Mouse (Mus musculus) CH12.LX (cell line): ENCODE results near the gene Cebpb. TPM values are rescaled to one million over a fixed set of nuclear protein-coding genes. Genes with fewer than 3 reads are reported as not detected.

Experiments
- DNase-seq: peaks from one replicate; pipeline ENCODE4 v3.0.0-alpha.2; 2013; ENCODE audit errors: extremely low read depth
- H3K27ac ChIP-seq: 2 replicates; pipeline ENCODE4 v1.5.1; 2012; ENCODE audit warnings: low read depth, mild to moderate bottlenecking, control low read depth, moderate library complexity; ENCODE audit not compliant: insufficient read depth
- H3K27me3 ChIP-seq: replicated peaks from 2 replicates; pipeline ENCODE3; 2012; ENCODE audit warnings: inconsistent platforms
- H3K36me3 ChIP-seq, 2 experiments: replicated peaks in 1 of 2; 2 replicates each; pipeline versions ENCODE3 to v1.6.1; 2012; ENCODE audit warnings: inconsistent platforms in 1 of 2, low read length in 1 of 2, mild to moderate bottlenecking in 1 of 2, mixed read lengths in 1 of 2, moderate library complexity in 1 of 2; ENCODE audit not compliant: control insufficient read depth in 1 of 2, insufficient read depth in 1 of 2
- H3K4me1 ChIP-seq, 2 experiments: 2 replicates each; pipeline ENCODE4 v1.6.1; 2012; ENCODE audit warnings: inconsistent platforms in 1 of 2, moderate library complexity in 1 of 2; ENCODE audit not compliant: insufficient read depth in 2 of 2, control insufficient read depth in 1 of 2
- H3K4me2 ChIP-seq: 2 replicates; pipeline ENCODE4 v1.6.1; 2012; ENCODE audit warnings: low read depth, mild to moderate bottlenecking, control low read depth; ENCODE audit not compliant: poor library complexity, insufficient read depth, severe bottlenecking
- H3K4me3 ChIP-seq, 3 experiments: fragments of 150-350 bp in 1 of 3; sonication (generic) in 1 of 3; replicated peaks in 1 of 3; 2 replicates each; pipeline versions ENCODE3 to v1.5.1; 2011 to 2012; ENCODE audit warnings: low read depth in 2 of 3, low read length in 2 of 3, mild to moderate bottlenecking in 2 of 3, moderate library complexity in 2 of 3, control low read depth in 1 of 3, improper control_type of control experiment in 1 of 3, inconsistent platforms in 1 of 3, mixed read lengths in 1 of 3; ENCODE audit not compliant: poor library complexity in 1 of 3
- H3K79me2 ChIP-seq: replicated peaks from 2 replicates; pipeline ENCODE4 v1.6.1; 2012; ENCODE audit warnings: mild to moderate bottlenecking, moderate library complexity; ENCODE audit not compliant: control insufficient read depth, poor library complexity, insufficient read depth, severe bottlenecking; ENCODE audit errors: extremely low read depth
- H3K9ac ChIP-seq: 2 replicates; pipeline ENCODE4 v1.6.1; 2012; ENCODE audit warnings: low read depth, mild to moderate bottlenecking, control low read depth, moderate library complexity; ENCODE audit not compliant: insufficient read depth
- H3K9me3 ChIP-seq: replicated peaks from 2 replicates; pipeline ENCODE3; 2012; ENCODE audit warnings: low read length, inconsistent platforms, mixed read lengths
- BHLHE40 ChIP-seq: IDR thresholded peaks from 2 replicates; pipeline ENCODE4 v1.6.1; 2011; ENCODE audit warnings: mild to moderate bottlenecking, low read depth, low read length, improper control_type of control experiment
- CHD1 ChIP-seq: IDR thresholded peaks from 2 replicates; pipeline ENCODE4 v1.6.1; 2012; ENCODE audit warnings: low read depth, low read length, improper control_type of control experiment, inconsistent platforms
- CTCF ChIP-seq, 2 experiments: IDR thresholded peaks in 1 of 2; conservative IDR thresholded peaks in 1 of 2; 2 replicates each; pipeline ENCODE4 v1.5.1; 2011 to 2012; ENCODE audit warnings: low read depth in 2 of 2, low read length in 2 of 2, improper control_type of control experiment in 1 of 2, inconsistent platforms in 1 of 2, mild to moderate bottlenecking in 1 of 2, moderate library complexity in 1 of 2
- ELF1 ChIP-seq: IDR thresholded peaks from 2 replicates; pipeline ENCODE4 v1.6.1; 2014; ENCODE audit warnings: low read depth, mild to moderate bottlenecking, inconsistent platforms, low read length, improper control_type of control experiment
- ETS1 ChIP-seq: conservative IDR thresholded peaks from 2 replicates; pipeline ENCODE4 v1.6.1; 2012; ENCODE audit warnings: low read depth, mild to moderate bottlenecking, inconsistent platforms, low read length, improper control_type of control experiment, moderate library complexity
- GABPA ChIP-seq: IDR thresholded peaks from 2 replicates; pipeline ENCODE4 v1.6.1; 2012; ENCODE audit warnings: low read depth, low read length, improper control_type of control experiment, inconsistent platforms; ENCODE audit not compliant: insufficient replicate concordance
- JUN ChIP-seq: IDR thresholded peaks from 2 replicates; pipeline ENCODE4 v1.6.1; 2011; ENCODE audit warnings: low read depth, mild to moderate bottlenecking, low read length, improper control_type of control experiment, moderate library complexity; ENCODE audit not compliant: insufficient read depth
- JUND ChIP-seq: conservative IDR thresholded peaks from 2 replicates; pipeline ENCODE4 v1.6.1; 2011; ENCODE audit warnings: low read depth, low read length, improper control_type of control experiment
- KAT2A ChIP-seq: IDR thresholded peaks from 2 replicates; pipeline ENCODE4 v1.6.1; 2012; ENCODE audit warnings: low read length, improper control_type of control experiment, inconsistent platforms; ENCODE audit not compliant: insufficient replicate concordance
- MAFK ChIP-seq: IDR thresholded peaks from 2 replicates; pipeline ENCODE4 v1.6.1; 2011; ENCODE audit warnings: low read length, improper control_type of control experiment; ENCODE audit not compliant: insufficient replicate concordance
- MAX ChIP-seq: IDR thresholded peaks from 2 replicates; pipeline ENCODE4 v1.6.1; 2011; ENCODE audit warnings: low read length, improper control_type of control experiment
- MAZ ChIP-seq: IDR thresholded peaks from 2 replicates; pipeline ENCODE4 v1.6.1; 2012; ENCODE audit warnings: low read depth, mild to moderate bottlenecking, inconsistent platforms, low read length, improper control_type of control experiment, moderate library complexity
- MEF2A ChIP-seq: IDR thresholded peaks from 2 replicates; pipeline ENCODE4 v1.6.1; 2014; ENCODE audit warnings: low read depth, mild to moderate bottlenecking, inconsistent platforms, low read length, improper control_type of control experiment, borderline replicate concordance
- MXI1 ChIP-seq: IDR thresholded peaks from 2 replicates; pipeline ENCODE4 v1.6.1; 2011; ENCODE audit warnings: mild to moderate bottlenecking, low read depth, low read length, improper control_type of control experiment
- MYC ChIP-seq: IDR thresholded peaks from 2 replicates; pipeline ENCODE4 v1.6.1; 2011; ENCODE audit warnings: low read depth, mild to moderate bottlenecking, improper control_type of control experiment, low read length
- NRF1 ChIP-seq: IDR thresholded peaks from 2 replicates; pipeline ENCODE4 v1.6.1; 2014; ENCODE audit warnings: low read depth, mild to moderate bottlenecking, inconsistent platforms, low read length, improper control_type of control experiment, moderate library complexity
- PAX5 ChIP-seq: IDR thresholded peaks from 2 replicates; pipeline ENCODE4 v1.6.1; 2012; ENCODE audit warnings: low read length, inconsistent platforms, mixed read lengths
- POLR2A ChIP-seq: IDR thresholded peaks from 2 replicates; pipeline ENCODE4 v1.6.1; 2011; ENCODE audit warnings: low read depth, mild to moderate bottlenecking, improper control_type of control experiment, low read length
- POLR2AphosphoS2 ChIP-seq: IDR thresholded peaks from 2 replicates; pipeline ENCODE4 v1.6.1; 2011; ENCODE audit warnings: low read depth, low read length, improper control_type of control experiment
- RAD21 ChIP-seq: IDR thresholded peaks from 2 replicates; pipeline ENCODE4 v1.6.1; 2011; ENCODE audit warnings: low read depth, mild to moderate bottlenecking, low read length, improper control_type of control experiment, moderate library complexity
- RCOR1 ChIP-seq: conservative IDR thresholded peaks from 2 replicates; pipeline ENCODE4 v1.6.1; 2012; ENCODE audit warnings: low read depth, mild to moderate bottlenecking, inconsistent platforms, low read length, improper control_type of control experiment
- UBTF ChIP-seq: IDR thresholded peaks from 2 replicates; pipeline ENCODE4 v1.6.1; 2012; ENCODE audit warnings: low read depth, mild to moderate bottlenecking, inconsistent platforms, low read length, improper control_type of control experiment, moderate library complexity
- USF1 ChIP-seq: IDR thresholded peaks from 2 replicates; pipeline ENCODE4 v1.6.1; 2014; ENCODE audit warnings: low read depth, mild to moderate bottlenecking, inconsistent platforms, low read length, improper control_type of control experiment
- USF2 ChIP-seq: conservative IDR thresholded peaks from 2 replicates; pipeline ENCODE4 v1.6.1; 2011; ENCODE audit warnings: low read depth, low read length, improper control_type of control experiment
- ZKSCAN1 ChIP-seq: IDR thresholded peaks from 2 replicates; pipeline ENCODE4 v1.6.1; 2012; ENCODE audit warnings: low read depth, inconsistent platforms, low read length, improper control_type of control experiment, borderline replicate concordance
- ZMIZ1 ChIP-seq: IDR thresholded peaks from 2 replicates; pipeline ENCODE4 v1.6.1; 2012; ENCODE audit warnings: low read depth, mild to moderate bottlenecking, inconsistent platforms, low read length, improper control_type of control experiment
- ZNF384 ChIP-seq: IDR thresholded peaks from 2 replicates; pipeline ENCODE4 v1.6.1; 2012; ENCODE audit warnings: low read depth, low read length, improper control_type of control experiment, inconsistent platforms
- dilution Hi-C: fragments of 300-500 bp; cut with MboI; formaldehyde crosslinking; loops from 2 replicates; pipeline ENCODE4 v1.14.3; 2020; ENCODE audit warnings: low sequenced_read_pairs; ENCODE audit not compliant: extremely low pct_unique_long_range_greater_than_20kb, extremely low pct_ligation_motif_present
- in situ Hi-C: fragments of 300-500 bp; cut with MboI; formaldehyde crosslinking; loops from 3 replicates; pipeline ENCODE4 v1.14.3; 2019; ENCODE audit warnings: low sequenced_read_pairs, low pct_ligation_motif_present, low pct_unique_long_range_greater_than_20kb, mixed read lengths
- polyA plus RNA-seq: library from polyadenylated mRNA; unstranded; fragments of >175 nt; gene quantifications from 2 replicates; pipeline ENCODE4 v1.2.1, GENCODE M21; 2012; ENCODE audit warnings: low read depth; ENCODE audit not compliant: insufficient read length
- total RNA-seq, 2 experiments: library from RNA; depleted of rRNA; stranded (reverse); fragments of 300-350 nt in 1 of 2; fragments of >200 nt in 1 of 2; gene quantifications; 2 replicates each; pipeline ENCODE4 v1.2.3; 2012 to 2014

Gene Cebpb
- total and polyA plus RNA-seq, 3 experiments: 0.19 to 6.2 (median 0.24) TPM

- H3K4me2 ChIP-seq: no peak overlapping the region
- TF ChIP-seq RCOR1: no peak
- no peak for TF ChIP-seq USF2
- no peak for TF ChIP-seq MAX
- TF ChIP-seq ETS1: no peak
- TF ChIP-seq, all 38 proteins: peak for 0
- H3K9ac ChIP-seq: no peak overlapping the region
- peaks cover 42% of the 10 kb centered on the region for H3K79me2 ChIP-seq
- dilution Hi-C loops (no loop called here), in situ Hi-C loops (no loop called here)
- no peak overlapping the region for H3K4me3 ChIP-seq
- peaks cover 32 to 47% of the 10 kb centered on the region in 2 experiments for H3K4me1 ChIP-seq
- no peaks in the 10 kb centered on the region for H3K27me3 ChIP-seq
- H3K27ac ChIP-seq: no peak overlapping the region
- H3K36me3 ChIP-seq: peaks cover 37 to 65% of the 10 kb centered on the region in 2 experiments
- DNase-seq: no peak
- H3K9me3 ChIP-seq: no peaks in the 10 kb centered on the region
Measured at GRCm38 (mm10) chr2:167654911-167655600, 33.7 kb upstream of the Cebpb start.

- dilution Hi-C loops: no loop called here
- peak overlapping the region; percentile 80 for H3K4me2 ChIP-seq
- in situ Hi-C loops: no loop called here
- H3K79me2 ChIP-seq: peaks cover 52% of the 10 kb centered on the region
- H3K27me3 ChIP-seq: peaks cover under 1% of the 10 kb centered on the region
- peaks cover 29 to 48% of the 10 kb centered on the region in 2 experiments for H3K36me3 ChIP-seq
- DNase-seq: peak; percentile 91
- H3K9ac ChIP-seq: peak overlapping the region; percentile 70
- H3K27ac ChIP-seq: peak overlapping the region; percentile 89
- peak overlapping the region; percentile 56 to 69 (median 59) for H3K4me3 ChIP-seq
- H3K4me1 ChIP-seq: peaks cover 30 to 47% of the 10 kb centered on the region in 2 experiments
- no peaks in the 10 kb centered on the region for H3K9me3 ChIP-seq
- 0 out of 2 replicates have a peak, but pooled peaks have one; percentile 67 for TF ChIP-seq CHD1
- TF ChIP-seq POLR2A: peak; percentile 68; the same call in 1 of the 2 replicates
- TF ChIP-seq NRF1: peak; percentile 23; the same call in 1 of the 2 replicates
- TF ChIP-seq PAX5: no peak
- TF ChIP-seq ELF1: peak; percentile 96
- TF ChIP-seq UBTF: peak; percentile 56; the same call in 1 of the 2 replicates
- TF ChIP-seq USF2: no peak
- peak; percentile 97 for TF ChIP-seq MYC
- TF ChIP-seq ZNF384: no peak
- 0 out of 2 replicates have a peak, but pooled peaks have one; percentile 37 for TF ChIP-seq MAFK
- TF ChIP-seq CTCF (conservative IDR thresholded peaks at IDR 0.05 in 1 of 2, IDR thresholded peaks at IDR 0.05 in 1 of 2; ENCODE audit: low read depth in 2 of 2, low read length in 2 of 2): no peak
- TF ChIP-seq MXI1: peak; percentile 83
- TF ChIP-seq MAX: peak; percentile 81
- no peak for TF ChIP-seq GABPA
- TF ChIP-seq USF1: no peak
- peak; percentile 93 for TF ChIP-seq ETS1
- no peak for TF ChIP-seq RAD21
- no peak for TF ChIP-seq ZKSCAN1
- peak; percentile 64; the same call in 1 of the 2 replicates for TF ChIP-seq MAZ
- TF ChIP-seq KAT2A: 0 out of 2 replicates have a peak, but pooled peaks have one; percentile 50
- TF ChIP-seq MEF2A: peak; percentile 44; the same call in 1 of the 2 replicates
- TF ChIP-seq JUN: no peak
- no peak; the same call in 1 of the 2 replicates for TF ChIP-seq POLR2AphosphoS2
- TF ChIP-seq BHLHE40: peak; percentile 96
- TF ChIP-seq ZMIZ1: peak; percentile 51; the same call in 1 of the 2 replicates
- no peak for TF ChIP-seq JUND
- TF ChIP-seq RCOR1: 0 out of 2 replicates have a peak, but pooled peaks have one; percentile 68
Measured at GRCm38 (mm10) chr2:167656629-167657478, 31.9 kb upstream of the Cebpb start.
